Mouse (Mus musculus) heart, adult 8-10 months (tissue): ENCODE results near the gene Itih2. TPM values are rescaled to one million over a fixed set of nuclear protein-coding genes. Genes with fewer than 3 reads are reported as not detected.

Experiments
- total RNA-seq, 4 experiments: library from RNA; stranded (reverse); gene quantifications; 2 replicates each; pipeline ENCODE4 v1.2.4; 2022

Gene Itih2
- total RNA-seq, 4 experiments from 2014 or later, result 0.28 to 0.49 (median 0.38) TPM

Other genes with a start within 250 kb of the Itih2 start
- not detected for gene 9230102O04Rik, start 241.9 kb downstream of the Itih2 start, total RNA-seq
- gene Gata3, start 241.4 kb downstream of the Itih2 start, total RNA-seq, result 1 to 10 TPM; 1.2 to 1.7 (median 1.3) TPM
- 1 to 10 TPM; 7.7 to 8.8 (median 8.0) TPM for gene Taf3, start 82.8 kb downstream of the Itih2 start, total RNA-seq
- 1,000 to 10,000 TPM; 1,366 to 1,665 (median 1,521) TPM for gene Atp5c1, start 50.9 kb downstream of the Itih2 start, total RNA-seq
- 10 to 100 TPM in 1 of 4 experiments, 1 to 10 TPM in 3; 6.5 to 10.3 (median 8.3) TPM for gene Kin, start 50.8 kb downstream of the Itih2 start, total RNA-seq
- gene Itih5, start 22.2 kb upstream of the Itih2 start, total RNA-seq, result 1 to 10 TPM; 2.7 to 5.7 (median 4.1) TPM
- under 1 TPM; 0.12 to 0.35 (median 0.32) TPM for gene Sfmbt2, start 239.1 kb upstream of the Itih2 start, total RNA-seq